8 mouse cellular contexts compared by ENCODE assay signal in genomic region chr14:101517341-101517740, GRCm38 (mm10).
A peak's percentile ranks its signal among the peaks of the same experiment; 100 is the strongest.
DNase-seq lines count a peak whose midpoint lies in the region; ATAC-seq and TF ChIP-seq lines count a peak whose summit lies in the region.

No protein-coding gene starts in this region.

- no peak overlapping the region for H3K27ac ChIP-seq in forebrain, embryonic 11.5 days (ENCODE audit: low read depth, low read length)
- H3K27ac ChIP-seq in forebrain, embryonic 15.5 days (replicated peaks): no peak overlapping the region
- no peak overlapping the region for H3K27ac ChIP-seq in liver, postnatal 0 days (ENCODE audit: low read depth)
- no peak overlapping the region for H3K27ac ChIP-seq in liver, embryonic 12.5 days

- DNase-seq in forebrain, embryonic 11.5 days (ENCODE audit: low spot score): no peak
- no peak for DNase-seq in liver, postnatal 0 days
- DNase-seq in adrenal gland, postnatal 25 days: peak; percentile 23
- DNase-seq in hindlimb bud, embryonic 11.5 days (ENCODE audit: extremely low spot score, low read depth, low spot score): peak; percentile 35
- DNase-seq in retina, postnatal 7 days (ENCODE audit: low read depth, low spot score): peak; percentile 16
- no peak for DNase-seq in spleen, postnatal 14 days (ENCODE audit: low spot score in 2 of 2)

- no peaks in the 10 kb centered on the region for H3K9me3 ChIP-seq in forebrain, embryonic 11.5 days (ENCODE audit: control insufficient read depth, low read length)
- H3K9me3 ChIP-seq in forebrain, embryonic 15.5 days: no peaks in the 10 kb centered on the region
- no peaks in the 10 kb centered on the region for H3K9me3 ChIP-seq in liver, postnatal 0 days (ENCODE audit: low read length)
- no peaks in the 10 kb centered on the region for H3K9me3 ChIP-seq in liver, embryonic 12.5 days (replicated peaks)

- H3K9ac ChIP-seq in forebrain, embryonic 11.5 days (ENCODE audit: low read length): no peak overlapping the region
- H3K9ac ChIP-seq in forebrain, embryonic 15.5 days (replicated peaks): no peak overlapping the region
- H3K9ac ChIP-seq in liver, postnatal 0 days (replicated peaks): no peak overlapping the region
- H3K9ac ChIP-seq in liver, embryonic 12.5 days: no peak overlapping the region

- TF ChIP-seq EP300 in liver, postnatal 0 days (IDR thresholded peaks at IDR 0.05; ENCODE audit: low read depth): no peak

- 0 out of 2 replicates have a peak, but pooled peaks have one; percentile 19 for ATAC-seq in forebrain, embryonic 11.5 days (replicated peaks; ENCODE audit: low FRiP score)
- ATAC-seq in forebrain, embryonic 15.5 days (replicated peaks): no peak
- no peak for ATAC-seq in liver, postnatal 0 days
- ATAC-seq in liver, embryonic 12.5 days: no peak

- H3K27me3 ChIP-seq in forebrain, embryonic 11.5 days (ENCODE audit: control insufficient read depth, insufficient read depth, low read length): no peaks in the 10 kb centered on the region
- H3K27me3 ChIP-seq in forebrain, embryonic 15.5 days: no peaks in the 10 kb centered on the region
- H3K27me3 ChIP-seq in liver, postnatal 0 days (ENCODE audit: insufficient read depth, low read length): no peaks in the 10 kb centered on the region
- H3K27me3 ChIP-seq in liver, embryonic 12.5 days (replicated peaks): no peaks in the 10 kb centered on the region

- H3K4me1 ChIP-seq in forebrain, embryonic 11.5 days (replicated peaks; ENCODE audit: control insufficient read depth, insufficient read depth, low read length): 0 out of 2 replicates have a peak, but pooled peaks cover 3% of the 10 kb centered on the region
- 0 out of 2 replicates have a peak, but pooled peaks cover 6% of the 10 kb centered on the region for H3K4me1 ChIP-seq in forebrain, embryonic 15.5 days
- no peaks in the 10 kb centered on the region for H3K4me1 ChIP-seq in liver, postnatal 0 days (ENCODE audit: insufficient read depth)
- H3K4me1 ChIP-seq in liver, embryonic 12.5 days: no peaks in the 10 kb centered on the region

- no peaks in the 10 kb centered on the region for H3K36me3 ChIP-seq in forebrain, embryonic 11.5 days (ENCODE audit: control insufficient read depth, insufficient read depth, low read length)
- no peaks in the 10 kb centered on the region for H3K36me3 ChIP-seq in forebrain, embryonic 15.5 days
- H3K36me3 ChIP-seq in liver, postnatal 0 days (replicated peaks; ENCODE audit: insufficient read depth, low read length): no peaks in the 10 kb centered on the region
- no peaks in the 10 kb centered on the region for H3K36me3 ChIP-seq in liver, embryonic 12.5 days

- no peak overlapping the region for H3K4me3 ChIP-seq in forebrain, embryonic 11.5 days (ENCODE audit: low read depth, low read length)
- no peak overlapping the region for H3K4me3 ChIP-seq in forebrain, embryonic 15.5 days
- H3K4me3 ChIP-seq in liver, postnatal 0 days (ENCODE audit: low read depth, low read length): no peak overlapping the region
- H3K4me3 ChIP-seq in liver, embryonic 12.5 days: no peak overlapping the region

- 33% methylated on average over 5 of the region's 5 CpGs for WGBS in forebrain, embryonic 11.5 days
- WGBS in forebrain, embryonic 15.5 days: 29% methylated on average over 5 of the region's 5 CpGs
- WGBS in liver, postnatal 0 days (ENCODE audit: insufficient replicate concordance): 25% methylated on average over 5 of the region's 5 CpGs
- 23% methylated on average over 5 of the region's 5 CpGs for WGBS in liver, embryonic 12.5 days (ENCODE audit: insufficient replicate concordance)

- H3K4me2 ChIP-seq in forebrain, embryonic 11.5 days (ENCODE audit: low read depth, low read length, severe bottlenecking): no peak overlapping the region
- no peak overlapping the region for H3K4me2 ChIP-seq in forebrain, embryonic 15.5 days (replicated peaks)
- H3K4me2 ChIP-seq in liver, postnatal 0 days (ENCODE audit: low read depth, low read length): no peak overlapping the region
- no peak overlapping the region for H3K4me2 ChIP-seq in liver, embryonic 12.5 days

- TF ChIP-seq CTCF in liver, postnatal 0 days (IDR thresholded peaks at IDR 0.05; ENCODE audit: low read depth): peak; percentile 70

Comparison
In these comparisons a context has a peak if more than half of its experiments do, and no peak if none do; other contexts are left out.
1. DNase-seq: peak in adrenal gland, postnatal 25 days (single experiment), hindlimb bud, embryonic 11.5 days (single experiment) and retina, postnatal 7 days (single experiment); none in forebrain, embryonic 11.5 days (single experiment), liver, postnatal 0 days (single experiment) and spleen, postnatal 14 days (0 of 2).